Mouse (Mus musculus): ENCODE measurements at regions not wholly inside any gene's neighbourhood (a gene's known extent, or its start where the extent isn't known, plus 50 kb on each side); places are given as distances from the start of the nearest gene placed in this dataset.

- DNase-seq (ENCODE audit: low spot score in 2 of 2): no peak
Observed at GRCm38 (mm10) chr8:40152451-40152850, 522.4 kb upstream of the Adam24 start.

- DNase-seq (ENCODE audit: low spot score in 2 of 2): no peak
Observed at GRCm38 (mm10) chr8:40186715-40187583, 487.9 kb upstream of the Adam24 start.

GRCm38 (mm10) chr8:40187584-40187934 is 487.3 kb upstream of the Adam24 start:
- peak; percentile 38 to 59 for DNase-seq (ENCODE audit: low spot score in 2 of 2)

- no peak for DNase-seq (ENCODE audit: low spot score in 2 of 2)
Observed at GRCm38 (mm10) chr8:40192266-40192665, 482.6 kb upstream of the Adam24 start.

- DNase-seq (ENCODE audit: low spot score in 2 of 2): no peak
Observed at GRCm38 (mm10) chr8:40193148-40193547, 481.7 kb upstream of the Adam24 start.

GRCm38 (mm10) chr8:40210871-40211270 is 464.0 kb upstream of the Adam24 start:
- DNase-seq (ENCODE audit: low spot score in 2 of 2): no peak

GRCm38 (mm10) chr8:40223521-40223920 is 451.4 kb upstream of the Adam24 start:
- no peak for DNase-seq (ENCODE audit: low spot score in 2 of 2)

- no peak for DNase-seq (ENCODE audit: low spot score in 2 of 2)
Observed at GRCm38 (mm10) chr8:40227262-40227661, 447.6 kb upstream of the Adam24 start.

All from layer of hippocampus, postnatal 10 days (tissue).